Mouse (Mus musculus) gastrocnemius, adult 8-10 months (tissue): ENCODE results near the gene Fam187b. TPM values are rescaled to one million over a fixed set of nuclear protein-coding genes. Genes with fewer than 3 reads are reported as not detected.

Experiments used
- DNase-seq, 2 experiments: peaks; one replicate each; pipeline ENCODE4 v3.0.0; 2022; ENCODE audit warnings: low spot score in 2 of 2
- total RNA-seq, 4 experiments: library from RNA; stranded (reverse); gene quantifications; 2 replicates each; pipeline ENCODE4 v1.2.4; 2022

Fam187b gene
- total RNA-seq, 4 experiments from 2014 or later, result 0.19 TPM; not detected in 3

GRCm38 (mm10) chr7:31008889-31009288 lies 35.3 kb downstream of the Fam187b start:
- DNase-seq, result no peak

GRCm38 (mm10) chr7:31012971-31013370 lies 39.4 kb downstream of the Fam187b start:
- DNase-seq, result no peak

GRCm38 (mm10) chr7:31017104-31017901 lies 43.7 kb downstream of the Fam187b start:
- DNase-seq, result no peak

- no peak for DNase-seq
These were observed 55.0 kb downstream of the Fam187b start for GRCm38 (mm10) chr7:31028609-31029008.

GRCm38 (mm10) chr7:31030717-31031116 lies 57.1 kb downstream of the Fam187b start:
- DNase-seq, result no peak

GRCm38 (mm10) chr7:31031731-31032130 lies 58.1 kb downstream of the Fam187b start:
- DNase-seq, result no peak

GRCm38 (mm10) chr7:31033409-31034165 lies 60.0 kb downstream of the Fam187b start:
- no peak for DNase-seq

- DNase-seq, result no peak
These were observed 61.2 kb downstream of the Fam187b start for GRCm38 (mm10) chr7:31034789-31035188.

- no peak for DNase-seq
These were observed 61.7 kb downstream of the Fam187b start for GRCm38 (mm10) chr7:31035291-31035690.

- DNase-seq, result no peak
These were observed 63.3 kb downstream of the Fam187b start for GRCm38 (mm10) chr7:31036917-31037316.

GRCm38 (mm10) chr7:31037675-31038074 lies 64.1 kb downstream of the Fam187b start:
- DNase-seq, result no peak

GRCm38 (mm10) chr7:31039011-31039410 lies 65.4 kb downstream of the Fam187b start:
- DNase-seq, result no peak

Other genes with a start within 250 kb of the Fam187b start
- gene Tmem147, start 244.2 kb upstream of the Fam187b start, total RNA-seq, result 100 to 1,000 TPM; 215 to 260 (median 249) TPM
- gene Gapdhs, start 230.1 kb upstream of the Fam187b start, total RNA-seq, result not detected
- 1 to 10 TPM in 2 of 4 experiments, under 1 TPM in 2; 0.53 to 2.0 (median 1.4) TPM for gene Sbsn, start 222.3 kb upstream of the Fam187b start, total RNA-seq
- 1 to 10 TPM in 1 of 4 experiments, under 1 TPM in 1, not detected in 2; 0.48 to 1.0 TPM for gene Dmkn, start 210.0 kb upstream of the Fam187b start, total RNA-seq
- 1 to 10 TPM in 3 of 4 experiments, not detected in 1; 1.7 to 3.5 (median 2.0) TPM for gene Krtdap, start 185.9 kb upstream of the Fam187b start, total RNA-seq
- 1 to 10 TPM in 2 of 4 experiments, under 1 TPM in 1, not detected in 1; 0.21 to 1.2 (median 1.2) TPM for gene Ffar2, start 150.0 kb upstream of the Fam187b start, total RNA-seq
- not detected for gene Ffar3, start 117.6 kb upstream of the Fam187b start, total RNA-seq
- gene Ffar1, start 112.2 kb upstream of the Fam187b start, total RNA-seq, result not detected
- not detected for gene Cd22, start 93.4 kb upstream of the Fam187b start, total RNA-seq
- under 1 TPM in 3 of 4 experiments, not detected in 1; 0.47 to 0.65 (median 0.56) TPM for gene Mag, start 58.9 kb upstream of the Fam187b start, total RNA-seq
- gene Hamp2, start 49.1 kb upstream of the Fam187b start, total RNA-seq, result not detected
- gene Hamp, start 29.8 kb upstream of the Fam187b start, total RNA-seq, result under 1 TPM in 1 of 4 experiments, not detected in 3; 0.86 TPM
- 10 to 100 TPM; 75.5 to 96.0 (median 89.5) TPM for gene Usf2, start 17.0 kb upstream of the Fam187b start, total RNA-seq
- under 1 TPM in 3 of 4 experiments, not detected in 1; 0.29 to 0.56 (median 0.54) TPM for gene Lsr, start 326 bp upstream of the Fam187b start, total RNA-seq
- 1 to 10 TPM; 4.7 to 8.7 (median 6.1) TPM for gene Fxyd5, start 68.7 kb downstream of the Fam187b start, total RNA-seq
- gene Fxyd7, start 77.7 kb downstream of the Fam187b start, total RNA-seq, result 1 to 10 TPM in 2 of 4 experiments, under 1 TPM in 1, not detected in 1; 0.99 to 1.3 (median 1.3) TPM
- 100 to 1,000 TPM; 556 to 826 (median 679) TPM for gene Fxyd1, start 83.4 kb downstream of the Fam187b start, total RNA-seq
- gene Lgi4, start 85.6 kb downstream of the Fam187b start, total RNA-seq, result 1 to 10 TPM; 1.4 to 3.5 (median 2.3) TPM
- 1 to 10 TPM in 2 of 4 experiments, under 1 TPM in 2; 0.77 to 1.3 (median 0.92) TPM for gene Fxyd3, start 102.9 kb downstream of the Fam187b start, total RNA-seq
- gene Hpn, start 141.5 kb downstream of the Fam187b start, total RNA-seq, result 10 to 100 TPM; 15.2 to 21.0 (median 17.7) TPM
- gene Scn1b, start 153.2 kb downstream of the Fam187b start, total RNA-seq, result 1,000 to 10,000 TPM in 1 of 4 experiments, 100 to 1,000 TPM in 3; 780 to 1,106 (median 929) TPM
- gene Gramd1a, start 182.1 kb downstream of the Fam187b start, total RNA-seq, result 10 to 100 TPM; 30.7 to 40.2 (median 33.3) TPM